Mouse (Mus musculus) cerebellum, postnatal 36 days (tissue): ENCODE results near the gene Zfp619.
"Not testable (repeated sequence)": the region's sequence is repeated elsewhere in the genome, so short reads cannot be mapped to it uniquely, and the experiment has no call there.

Source experiments
- DNase-seq, 2 experiments: peaks; one replicate each; pipeline ENCODE4 v3.0.0; 2021 to 2022; ENCODE audit warnings: mixed read lengths in 2 of 2

Zfp619 gene

GRCm38 (mm10) chr7:39517616-39518177 lies at the start of gene Zfp619:
Zfp619 (plus strand) TSS chr7:39517766.
- DNase-seq: peak; percentile 92

- no peak for DNase-seq
Measured at GRCm38 (mm10) chr7:39479013-39479412, 38.6 kb upstream of the Zfp619 start.

GRCm38 (mm10) chr7:39484384-39484783 lies 33.2 kb upstream of the Zfp619 start:
- no peak for DNase-seq

GRCm38 (mm10) chr7:39487159-39487853 lies 30.3 kb upstream of the Zfp619 start:
- peak; percentile 56 to 67 for DNase-seq

GRCm38 (mm10) chr7:39487854-39488205 lies 29.7 kb upstream of the Zfp619 start:
- DNase-seq: no peak

- no peak for DNase-seq
Measured at GRCm38 (mm10) chr7:39494646-39495045, 22.9 kb upstream of the Zfp619 start.

GRCm38 (mm10) chr7:39504100-39504499 lies 13.5 kb upstream of the Zfp619 start:
- DNase-seq: no peak

GRCm38 (mm10) chr7:39518362-39518761 lies 796 bp downstream of the Zfp619 start:
- DNase-seq: peak; percentile 14 to 26

- no peak for DNase-seq
Measured at GRCm38 (mm10) chr7:39523703-39524424, 6.3 kb downstream of the Zfp619 start.

GRCm38 (mm10) chr7:39543151-39543550 lies 25.6 kb downstream of the Zfp619 start:
- DNase-seq: no peak

GRCm38 (mm10) chr7:39544242-39545111 lies 26.9 kb downstream of the Zfp619 start:
- DNase-seq: peak; percentile 65 to 69

- no peak for DNase-seq
Measured at GRCm38 (mm10) chr7:39545134-39545533, 27.6 kb downstream of the Zfp619 start.

- DNase-seq: peak in 1 of 2 experiments; percentile 12
Measured at GRCm38 (mm10) chr7:39549336-39549735, 31.8 kb downstream of the Zfp619 start.

- peak; percentile 94 to 97 for DNase-seq
Measured at GRCm38 (mm10) chr7:39551976-39552891, 34.7 kb downstream of the Zfp619 start.

GRCm38 (mm10) chr7:39552993-39553392 lies 35.4 kb downstream of the Zfp619 start:
- no peak for DNase-seq

GRCm38 (mm10) chr7:39553871-39554270 lies 36.3 kb downstream of the Zfp619 start:
- no peak for DNase-seq

GRCm38 (mm10) chr7:39580066-39580465 lies 62.5 kb downstream of the Zfp619 start:
- no peak for DNase-seq

- DNase-seq: no peak
Measured at GRCm38 (mm10) chr7:39580601-39581000, 63.0 kb downstream of the Zfp619 start.

GRCm38 (mm10) chr7:39586834-39587233 lies 69.3 kb downstream of the Zfp619 start:
- DNase-seq: not testable (repeated sequence)

- DNase-seq: no peak
Measured at GRCm38 (mm10) chr7:39588037-39588436, 70.5 kb downstream of the Zfp619 start.

GRCm38 (mm10) chr7:39588471-39589041 lies 71.0 kb downstream of the Zfp619 start:
- DNase-seq: peak; percentile 55 to 57
